Mouse (Mus musculus) ES-E14 (cell line): Measurements from ENCODE around the gene Rlbp1.

ENCODE experiments used
- CHD2 ChIP-seq: IDR thresholded peaks from 2 replicates; pipeline ENCODE4 v1.6.1; 2014; ENCODE audit warnings: mild to moderate bottlenecking, low read depth, low read length, inconsistent platforms
- HCFC1 ChIP-seq: IDR thresholded peaks from 2 replicates; pipeline ENCODE4 v1.6.1; 2012; ENCODE audit warnings: low read length, inconsistent platforms, borderline replicate concordance; ENCODE audit not compliant: insufficient read depth
- MAFK ChIP-seq: IDR thresholded peaks from 2 replicates; pipeline ENCODE4 v1.6.1; 2014; ENCODE audit warnings: mild to moderate bottlenecking, low read depth, low read length, inconsistent platforms; ENCODE audit not compliant: insufficient read depth
- ZC3H11A ChIP-seq: IDR thresholded peaks from 2 replicates; pipeline ENCODE4 v1.6.1; 2012; ENCODE audit warnings: low read depth, mild to moderate bottlenecking, inconsistent platforms, low read length, borderline replicate concordance
- ZNF384 ChIP-seq: IDR thresholded peaks from 2 replicates; pipeline ENCODE4 v1.6.1; 2012; ENCODE audit warnings: low read depth, low read length, inconsistent platforms

DNA sequence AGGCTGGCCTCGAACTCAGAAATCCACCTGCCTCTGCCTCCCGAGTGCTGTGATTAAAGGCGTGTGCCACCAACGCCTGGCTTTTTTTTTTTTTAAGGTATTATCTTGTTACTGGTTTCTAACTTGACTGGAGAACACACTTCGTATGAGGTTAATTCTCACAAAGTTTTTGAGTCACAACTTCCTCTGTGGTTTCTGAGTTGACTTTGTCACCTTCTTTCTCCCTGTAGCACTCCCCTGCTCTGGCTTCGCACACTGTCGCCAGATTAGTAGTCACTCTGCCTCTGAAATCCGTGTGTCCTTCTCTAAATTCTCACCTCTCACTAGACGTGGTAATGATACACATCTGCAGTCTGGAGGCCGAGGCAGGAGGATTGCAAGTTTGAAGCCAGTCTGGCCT is 36.0 kb upstream of the Rlbp1 start:
- TF ChIP-seq MAFK (no peak), ZNF384 (no peak), CHD2 (no peak), ZC3H11A (no peak), HCFC1 (no peak)
